Mouse (Mus musculus): ENCODE data around the gene Fkbpl. TPM values are rescaled to one million over a fixed set of nuclear protein-coding genes. Genes with fewer than 3 reads are reported as not detected.

Fkbpl gene
- polyA plus RNA-seq, 1 experiment from 2014 or later = 17.9 TPM

- H3K9ac ChIP-seq (ENCODE audit: low read depth, low read length) = no peak overlapping the region
- H3K27ac ChIP-seq (ENCODE audit: low read length) = no peak overlapping the region
- peaks cover 2% of the 10 kb centered on the region; the same call in 1 of the 2 replicates for H3K27me3 ChIP-seq (ENCODE audit: control insufficient read depth, insufficient read depth, low read depth, low read length)
- no peaks in the 10 kb centered on the region for H3K9me3 ChIP-seq (replicated peaks; ENCODE audit: control insufficient read depth, low read length, poor library complexity, severe bottlenecking)
- ATAC-seq = no peak
- H3K4me2 ChIP-seq (ENCODE audit: low read length) = no peak overlapping the region
- H3K36me3 ChIP-seq (ENCODE audit: control insufficient read depth, insufficient read depth, low read length) = no peaks in the 10 kb centered on the region
- WGBS = 92% methylated on average over 3 of the region's 3 CpGs
- H3K4me3 ChIP-seq (ENCODE audit: low read depth, low read length) = no peak overlapping the region
- H3K4me1 ChIP-seq (ENCODE audit: control insufficient read depth, insufficient read depth, low read length) = peaks cover 19% of the 10 kb centered on the region
Observed at GRCm38 (mm10) chr17:34641945-34642344, 2.6 kb upstream of the Fkbpl start.

GRCm38 (mm10) chr17:34643379-34643778, 1.2 kb upstream of the Fkbpl start:
- ATAC-seq = no peak
- H3K4me3 ChIP-seq (ENCODE audit: low read depth, low read length) = no peak overlapping the region
- no peaks in the 10 kb centered on the region for H3K36me3 ChIP-seq (ENCODE audit: control insufficient read depth, insufficient read depth, low read length)
- peaks cover 26% of the 10 kb centered on the region for H3K4me1 ChIP-seq (ENCODE audit: control insufficient read depth, insufficient read depth, low read length)
- WGBS = 93% methylated on average over 4 of the region's 4 CpGs
- H3K27me3 ChIP-seq (ENCODE audit: control insufficient read depth, insufficient read depth, low read depth, low read length) = no peaks in the 10 kb centered on the region
- no peak overlapping the region for H3K27ac ChIP-seq (ENCODE audit: low read length)
- H3K9ac ChIP-seq (ENCODE audit: low read depth, low read length) = no peak overlapping the region
- no peaks in the 10 kb centered on the region for H3K9me3 ChIP-seq (replicated peaks; ENCODE audit: control insufficient read depth, low read length, poor library complexity, severe bottlenecking)
- no peak overlapping the region for H3K4me2 ChIP-seq (ENCODE audit: low read length)

GRCm38 (mm10) chr17:34643944-34644343, 620 bp upstream of the Fkbpl start:
- Histone ChIP-seq H3K4me1 (ENCODE audit: control insufficient read depth, insufficient read depth, low read length) (peaks cover 29% of the 10 kb centered on the region), H3K9ac (ENCODE audit: low read depth, low read length) (no peak overlapping the region), H3K4me2 (ENCODE audit: low read length) (no peak overlapping the region; the same call in 1 of the 2 replicates), H3K9me3 (replicated peaks; ENCODE audit: control insufficient read depth, low read length, poor library complexity, severe bottlenecking) (no peaks in the 10 kb centered on the region), H3K27me3 (ENCODE audit: control insufficient read depth, insufficient read depth, low read depth, low read length) (no peaks in the 10 kb centered on the region), H3K36me3 (ENCODE audit: control insufficient read depth, insufficient read depth, low read length) (peaks cover under 1% of the 10 kb centered on the region; the same call in 1 of the 2 replicates), H3K4me3 (ENCODE audit: low read depth, low read length) (no peak overlapping the region), H3K27ac (ENCODE audit: low read length) (peak overlapping the region; percentile 51)
- WGBS = 85% methylated on average over 10 of the region's 10 CpGs
- ATAC-seq = no peak

- H3K27me3 ChIP-seq (ENCODE audit: control insufficient read depth, insufficient read depth, low read depth, low read length) = no peaks in the 10 kb centered on the region
- H3K36me3 ChIP-seq (ENCODE audit: control insufficient read depth, insufficient read depth, low read length) = peaks cover 13% of the 10 kb centered on the region
- peak overlapping the region; percentile 70 for H3K9ac ChIP-seq (ENCODE audit: low read depth, low read length)
- peak overlapping the region; percentile 62 for H3K4me3 ChIP-seq (ENCODE audit: low read depth, low read length)
- H3K4me2 ChIP-seq (ENCODE audit: low read length) = peak overlapping the region; percentile 70
- 50% methylated on average over 10 of the region's 10 CpGs for WGBS
- no peaks in the 10 kb centered on the region for H3K9me3 ChIP-seq (replicated peaks; ENCODE audit: control insufficient read depth, low read length, poor library complexity, severe bottlenecking)
- ATAC-seq = no peak
- peaks cover 29% of the 10 kb centered on the region for H3K4me1 ChIP-seq (ENCODE audit: control insufficient read depth, insufficient read depth, low read length)
- H3K27ac ChIP-seq (ENCODE audit: low read length) = peak overlapping the region; percentile 76; the same call in 1 of the 2 replicates
Observed at GRCm38 (mm10) chr17:34645256-34645829, 779 bp downstream of the Fkbpl start.

- Histone ChIP-seq H3K4me1 (ENCODE audit: control insufficient read depth, insufficient read depth, low read length) (peaks cover 29% of the 10 kb centered on the region), H3K4me2 (ENCODE audit: low read length) (peak overlapping the region; percentile 45; the same call in 1 of the 2 replicates), H3K9me3 (replicated peaks; ENCODE audit: control insufficient read depth, low read length, poor library complexity, severe bottlenecking) (no peaks in the 10 kb centered on the region), H3K4me3 (ENCODE audit: low read depth, low read length) (no peak overlapping the region), H3K27me3 (ENCODE audit: control insufficient read depth, insufficient read depth, low read depth, low read length) (no peaks in the 10 kb centered on the region), H3K27ac (ENCODE audit: low read length) (no peak overlapping the region), H3K36me3 (ENCODE audit: control insufficient read depth, insufficient read depth, low read length) (peaks cover 19% of the 10 kb centered on the region), H3K9ac (ENCODE audit: low read depth, low read length) (no peak overlapping the region)
- WGBS = 88% methylated on average over 30 of the region's 30 CpGs
- no peak for ATAC-seq
Observed at GRCm38 (mm10) chr17:34645831-34646511, 1.4 kb downstream of the Fkbpl start.

- under 1% methylated on average over 62 of the region's 66 CpGs for WGBS
- H3K27ac ChIP-seq (ENCODE audit: low read length) = peak within 1 kb of the TSS; percentile 86
- H3K4me3 ChIP-seq (ENCODE audit: low read depth, low read length) = peak within 1 kb of the TSS; percentile 88
- no peaks in the 10 kb centered on the region for H3K27me3 ChIP-seq (ENCODE audit: control insufficient read depth, insufficient read depth, low read depth, low read length)
- peak within 1 kb of the TSS; percentile 71 for H3K4me2 ChIP-seq (ENCODE audit: low read length)
- H3K9me3 ChIP-seq (replicated peaks; ENCODE audit: control insufficient read depth, low read length, poor library complexity, severe bottlenecking) = no peaks in the 10 kb centered on the region
- H3K9ac ChIP-seq (ENCODE audit: low read depth, low read length) = peak within 1 kb of the TSS; percentile 91
- ATAC-seq = peak; percentile 96
- H3K4me1 ChIP-seq (ENCODE audit: control insufficient read depth, insufficient read depth, low read length) = peaks cover 29% of the 10 kb centered on the region
- peaks cover 24% of the 10 kb centered on the region for H3K36me3 ChIP-seq (ENCODE audit: control insufficient read depth, insufficient read depth, low read length)
Observed at GRCm38 (mm10) chr17:34646906-34647787, 2.6 kb downstream of the Fkbpl start, which contains the start of gene Atf6b. Gene Atf6b (plus strand): TSS chr17:34647146.

GRCm38 (mm10) chr17:34648141-34648890, 3.8 kb downstream of the Fkbpl start:
- WGBS = 88% methylated on average over 16 of the region's 16 CpGs
- Histone ChIP-seq H3K4me2 (ENCODE audit: low read length) (peak overlapping the region; percentile 71), H3K27me3 (ENCODE audit: control insufficient read depth, insufficient read depth, low read depth, low read length) (no peaks in the 10 kb centered on the region), H3K9ac (ENCODE audit: low read depth, low read length) (peak overlapping the region; percentile 91; the same call in 1 of the 2 replicates), H3K4me1 (ENCODE audit: control insufficient read depth, insufficient read depth, low read length) (peaks cover 29% of the 10 kb centered on the region), H3K36me3 (ENCODE audit: control insufficient read depth, insufficient read depth, low read length) (peaks cover 30% of the 10 kb centered on the region), H3K27ac (ENCODE audit: low read length) (no peak overlapping the region), H3K4me3 (ENCODE audit: low read depth, low read length) (peak overlapping the region; percentile 88; the same call in 1 of the 2 replicates), H3K9me3 (replicated peaks; ENCODE audit: control insufficient read depth, low read length, poor library complexity, severe bottlenecking) (no peaks in the 10 kb centered on the region)
- no peak for ATAC-seq

- Histone ChIP-seq H3K27me3 (ENCODE audit: control insufficient read depth, insufficient read depth, low read depth, low read length) (no peaks in the 10 kb centered on the region), H3K4me3 (ENCODE audit: low read depth, low read length) (no peak overlapping the region), H3K9me3 (replicated peaks; ENCODE audit: control insufficient read depth, low read length, poor library complexity, severe bottlenecking) (no peaks in the 10 kb centered on the region), H3K9ac (ENCODE audit: low read depth, low read length) (no peak overlapping the region), H3K27ac (ENCODE audit: low read length) (no peak overlapping the region), H3K4me1 (ENCODE audit: control insufficient read depth, insufficient read depth, low read length) (peaks cover 28% of the 10 kb centered on the region), H3K4me2 (ENCODE audit: low read length) (no peak overlapping the region), H3K36me3 (ENCODE audit: control insufficient read depth, insufficient read depth, low read length) (peaks cover 36% of the 10 kb centered on the region)
- ATAC-seq = no peak
- 90% methylated on average over 18 of the region's 18 CpGs for WGBS
Observed at GRCm38 (mm10) chr17:34649106-34649864, 4.7 kb downstream of the Fkbpl start.

Measured in midbrain, embryonic 16.5 days (tissue).